Mouse (Mus musculus): ENCODE results near the gene Odaph. TPM values are rescaled to one million over a fixed set of nuclear protein-coding genes. Genes with fewer than 3 reads are reported as not detected.

The Odaph gene
- total RNA-seq (2023): not detected

DNA sequence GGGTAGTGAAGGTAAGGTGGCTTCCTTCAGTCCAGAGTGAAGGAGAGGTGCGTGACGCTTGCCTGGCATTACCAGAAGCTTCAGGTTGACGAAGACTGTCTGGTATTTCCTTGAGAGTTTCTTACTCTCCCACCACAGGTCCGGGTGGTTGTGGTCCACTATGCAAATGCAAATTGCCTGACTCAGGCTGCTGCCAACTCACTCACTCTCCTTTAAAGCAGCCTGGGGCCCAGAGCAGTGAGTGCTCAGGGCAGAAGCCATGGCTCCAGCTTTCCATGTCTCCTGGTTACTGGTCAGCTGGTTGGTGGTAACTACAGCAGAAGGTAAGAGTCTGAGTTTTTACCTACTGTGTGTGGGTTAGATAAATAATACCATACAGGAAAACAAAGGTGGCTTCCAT, at the start of gene Odaph:
Gene Odaph, plus strand, starts transcription at position 240 of the 400 bp plus-strand sequence.

DNA sequence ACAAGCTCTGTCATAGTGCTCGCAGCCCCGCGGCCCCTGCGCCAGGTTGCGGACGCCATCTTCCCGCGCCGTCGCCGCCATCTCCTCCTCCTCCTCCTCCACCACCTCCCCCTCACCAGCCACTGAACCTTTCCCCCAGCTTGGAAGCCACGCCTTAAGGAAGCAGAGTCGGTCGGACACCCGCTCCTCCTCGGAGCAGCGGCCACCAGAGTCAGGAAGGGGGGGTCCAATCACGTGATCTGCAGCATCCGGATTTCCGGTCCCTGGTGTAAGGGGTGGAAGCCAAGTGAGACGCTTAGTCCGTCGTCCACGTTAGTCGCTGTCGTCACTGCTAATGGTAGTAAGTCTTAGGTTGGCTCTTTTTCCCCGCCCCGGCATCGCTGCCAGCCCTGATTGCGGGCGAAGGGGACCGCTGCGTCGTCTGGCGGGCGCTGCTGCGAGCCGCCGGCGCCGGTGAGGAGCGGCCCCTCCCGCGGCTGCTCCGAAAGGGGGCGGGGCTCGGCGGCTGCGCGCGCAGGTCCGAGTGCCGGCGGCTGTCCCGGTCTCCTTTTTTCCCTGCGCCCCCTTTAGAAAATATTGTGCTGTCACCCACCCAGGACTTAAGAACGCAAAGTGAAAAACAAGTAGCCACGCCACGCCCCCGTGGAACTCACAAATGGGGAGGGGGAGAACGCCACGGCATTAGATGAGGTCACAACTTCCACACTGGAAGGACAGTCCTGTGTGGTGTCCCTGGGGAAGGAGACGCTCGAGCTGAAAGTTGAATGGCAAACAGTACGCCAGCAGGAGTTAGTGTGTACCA, 24.4 kb upstream of the Odaph start, which contains the start of gene Rchy1:
Gene Rchy1, minus strand, starts transcription at position 430 of the 802 bp plus-strand sequence.

DNA sequence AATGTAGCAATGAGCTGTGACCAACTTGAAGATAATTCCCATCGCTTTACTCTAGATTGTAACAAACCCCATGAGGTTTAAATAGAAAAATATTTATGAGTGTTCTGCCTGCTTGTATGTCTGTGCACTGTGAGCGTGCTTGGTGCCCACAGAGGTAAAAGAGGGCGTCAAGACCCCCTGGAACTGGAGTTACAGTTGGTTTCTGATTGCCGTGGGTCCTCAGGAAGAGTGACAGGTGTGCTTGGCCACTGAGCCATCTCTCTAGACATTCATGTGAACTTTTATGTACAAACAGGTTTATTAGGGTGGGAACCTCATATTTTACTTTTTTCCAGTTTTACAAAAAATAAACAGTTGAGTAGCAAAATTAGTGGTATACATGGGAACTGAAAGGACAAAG, 56.5 kb downstream of the Odaph start, which contains the start of gene Cdkl2:
Gene Cdkl2, minus strand, starts transcription at position 101 of the 400 bp plus-strand sequence.

Other genes starting within 250 kb of the Odaph start
- 10 to 100 TPM; 68.9 to 73.3 TPM for gene Rchy1, start 24.4 kb upstream of the Odaph start, total RNA-seq (2023)
- 1 to 10 TPM; 2.4 to 2.5 TPM for gene Cdkl2, start 56.4 kb downstream of the Odaph start, total RNA-seq (2023)
- gene G3bp2, start 96.2 kb downstream of the Odaph start, total RNA-seq (2023): 10 to 100 TPM; 79.7 to 94.4 TPM
- 10 to 100 TPM; 65.3 to 67.5 TPM for gene Uso1, start 150.5 kb downstream of the Odaph start, total RNA-seq (2023)
- gene U90926, start 227.9 kb downstream of the Odaph start, total RNA-seq (2023): not detected

Data from monocyte, adult 59 days (primary cell).